Mouse (Mus musculus): ENCODE data around the gene Ddost.

Gene Ddost

GRCm38 (mm10) chr4:138337341-138337740 lies 32.8 kb downstream of the Ddost start:
- DNase-seq (ENCODE audit: low spot score in 2 of 2): no peak

GRCm38 (mm10) chr4:138339963-138340362 lies 35.4 kb downstream of the Ddost start:
- no peak for DNase-seq (ENCODE audit: low spot score in 2 of 2)

GRCm38 (mm10) chr4:138341393-138341792 lies 36.9 kb downstream of the Ddost start:
- no peak for DNase-seq (ENCODE audit: low spot score in 2 of 2)

GRCm38 (mm10) chr4:138342048-138342447 lies 37.5 kb downstream of the Ddost start:
- DNase-seq (ENCODE audit: low spot score in 2 of 2): no peak

GRCm38 (mm10) chr4:138342778-138343177 lies 38.2 kb downstream of the Ddost start:
- no peak for DNase-seq (ENCODE audit: low spot score in 2 of 2)

- DNase-seq (ENCODE audit: low spot score in 2 of 2): no peak
Observed at GRCm38 (mm10) chr4:138343341-138343837, 38.9 kb downstream of the Ddost start.

GRCm38 (mm10) chr4:138344891-138345545 lies 40.5 kb downstream of the Ddost start:
- no peak for DNase-seq (ENCODE audit: low spot score in 2 of 2)

GRCm38 (mm10) chr4:138347280-138347679 lies 42.8 kb downstream of the Ddost start:
- no peak for DNase-seq (ENCODE audit: low spot score in 2 of 2)

- DNase-seq (ENCODE audit: low spot score in 2 of 2): no peak
Observed at GRCm38 (mm10) chr4:138348716-138349115, 44.2 kb downstream of the Ddost start.

GRCm38 (mm10) chr4:138351821-138352220 lies 47.3 kb downstream of the Ddost start:
- DNase-seq (ENCODE audit: low spot score in 2 of 2): no peak

GRCm38 (mm10) chr4:138352692-138353091 lies 48.2 kb downstream of the Ddost start:
- no peak for DNase-seq (ENCODE audit: low spot score in 2 of 2)

GRCm38 (mm10) chr4:138353438-138354171 lies 49.1 kb downstream of the Ddost start:
- no peak for DNase-seq (ENCODE audit: low spot score in 2 of 2)

GRCm38 (mm10) chr4:138355496-138355895 lies 51.0 kb downstream of the Ddost start:
- no peak for DNase-seq (ENCODE audit: low spot score in 2 of 2)

GRCm38 (mm10) chr4:138356141-138356540 lies 51.6 kb downstream of the Ddost start:
- no peak for DNase-seq (ENCODE audit: low spot score in 2 of 2)

- no peak for DNase-seq (ENCODE audit: low spot score in 2 of 2)
Observed at GRCm38 (mm10) chr4:138356551-138356950, 52.0 kb downstream of the Ddost start.

- no peak for DNase-seq (ENCODE audit: low spot score in 2 of 2)
Observed at GRCm38 (mm10) chr4:138358176-138358575, 53.6 kb downstream of the Ddost start.

GRCm38 (mm10) chr4:138361370-138361821 lies 56.9 kb downstream of the Ddost start:
- no peak for DNase-seq (ENCODE audit: low spot score in 2 of 2)
